Mouse (Mus musculus) midbrain, embryonic 13.5 days (tissue): ENCODE data around the gene Ncapg. TPM values are rescaled to one million over a fixed set of nuclear protein-coding genes. Genes with fewer than 3 reads are reported as not detected.

Source experiments
- ATAC-seq: fragments of 200-750 bp; cut with Nextera tagmentation; 2 replicates; pipeline ENCODE4 v1.8.0; 2017; ENCODE audit warnings: mild to moderate bottlenecking, moderate TSS enrichment, moderate library complexity
- H3K27ac ChIP-seq: fragments of 300-500 bp; sonication (generic); 2 replicates; pipeline ENCODE4 v1.5.1; 2015; ENCODE audit warnings: inconsistent platforms, mild to moderate bottlenecking, moderate library complexity
- H3K27me3 ChIP-seq: fragments of 300-500 bp; sonication (generic); 2 replicates; pipeline ENCODE4 v1.6.1; 2015; ENCODE audit warnings: mild to moderate bottlenecking, inconsistent platforms
- H3K36me3 ChIP-seq: fragments of 300-500 bp; sonication (generic); 2 replicates; pipeline ENCODE4 v1.6.1; 2015; ENCODE audit warnings: mild to moderate bottlenecking, inconsistent platforms
- H3K4me1 ChIP-seq: fragments of 300-500 bp; sonication (generic); replicated peaks from 2 replicates; pipeline ENCODE4 v1.6.1; 2015; ENCODE audit warnings: inconsistent platforms
- H3K4me2 ChIP-seq: fragments of 300-500 bp; sonication (generic); replicated peaks from 2 replicates; pipeline ENCODE4 v1.6.1; 2015; ENCODE audit warnings: moderate library complexity, mild to moderate bottlenecking, inconsistent platforms
- H3K4me3 ChIP-seq: fragments of 300-500 bp; sonication (generic); replicated peaks from 2 replicates; pipeline ENCODE4 v1.5.1; 2015; ENCODE audit warnings: mild to moderate bottlenecking, inconsistent platforms
- H3K9ac ChIP-seq: fragments of 300-500 bp; sonication (generic); replicated peaks from 2 replicates; pipeline ENCODE4 v1.6.1; 2015; ENCODE audit warnings: mild to moderate bottlenecking, inconsistent platforms
- H3K9me3 ChIP-seq: fragments of 300-500 bp; sonication (generic); 2 replicates; pipeline ENCODE4 v1.6.1; 2016; ENCODE audit warnings: mild to moderate bottlenecking, inconsistent platforms
- WGBS: fragments of 180-500 bp; shearing (Covaris S2); methylation state at CpG from one replicate; pipeline ENCODE4 v1.1.7; 2015; 5-methylcytosine and 5-hydroxymethylcytosine counted together
- polyA plus RNA-seq: library from polyadenylated mRNA; unstranded; fragments of >200 nt; fragmentation: Nextera tagmentation; extraction: Ambion mirVana; gene quantifications from 2 replicates; pipeline ENCODE4 v1.2.1, GENCODE M21; 2015

Ncapg gene
- polyA plus RNA-seq, 1 experiment from 2014 or later = 22.7 TPM

DNA sequence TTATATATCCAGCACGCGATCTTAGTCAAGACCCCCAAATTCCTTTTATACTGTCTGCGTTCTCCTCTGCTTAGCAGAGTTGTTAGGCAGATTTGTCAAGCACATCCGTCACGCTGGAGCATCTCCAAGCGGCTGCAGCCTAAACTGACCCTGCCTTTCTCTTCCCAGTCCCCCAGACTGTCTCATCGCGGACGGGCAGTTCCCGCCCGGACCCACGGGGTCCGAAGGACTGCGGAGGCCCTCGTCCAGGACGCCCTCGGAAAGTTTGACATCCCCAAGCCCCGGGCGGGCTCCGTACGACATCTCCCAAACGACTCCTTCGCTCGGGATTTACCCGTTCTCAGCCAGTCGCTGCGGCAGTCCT lies 503 bp upstream of the Ncapg start:
- ATAC-seq = peak; percentile 86
- no peaks in the 10 kb centered on the region for H3K27me3 ChIP-seq
- H3K9ac ChIP-seq = peak overlapping the region; percentile 85
- peak overlapping the region; percentile 97 for H3K4me2 ChIP-seq
- no peaks in the 10 kb centered on the region; the same call in 1 of the 2 replicates for H3K36me3 ChIP-seq
- H3K27ac ChIP-seq = peak overlapping the region; percentile 80
- peak overlapping the region; percentile 80 for H3K4me3 ChIP-seq
- H3K4me1 ChIP-seq = peaks cover 16% of the 10 kb centered on the region
- H3K9me3 ChIP-seq = no peaks in the 10 kb centered on the region
- WGBS = under 1% methylated on average over 27 of the region's 27 CpGs

GRCm38 (mm10) chr5:45670280-45670670 lies 556 bp downstream of the Ncapg start:
- Histone ChIP-seq H3K27me3 (no peaks in the 10 kb centered on the region), H3K4me3 (peak overlapping the region; percentile 80), H3K4me1 (peaks cover 16% of the 10 kb centered on the region), H3K4me2 (peak overlapping the region; percentile 97), H3K9ac (peak overlapping the region; percentile 74), H3K27ac (peak overlapping the region; percentile 70), H3K9me3 (no peaks in the 10 kb centered on the region), H3K36me3 (no peaks in the 10 kb centered on the region; the same call in 1 of the 2 replicates)
- no peak for ATAC-seq
- under 1% methylated on average over 13 of the region's 13 CpGs for WGBS

GRCm38 (mm10) chr5:45670894-45671494 lies 1.3 kb downstream of the Ncapg start:
- Histone ChIP-seq H3K4me2 (peak overlapping the region; percentile 97), H3K9ac (no peak overlapping the region), H3K36me3 (no peaks in the 10 kb centered on the region; the same call in 1 of the 2 replicates)

DNA sequence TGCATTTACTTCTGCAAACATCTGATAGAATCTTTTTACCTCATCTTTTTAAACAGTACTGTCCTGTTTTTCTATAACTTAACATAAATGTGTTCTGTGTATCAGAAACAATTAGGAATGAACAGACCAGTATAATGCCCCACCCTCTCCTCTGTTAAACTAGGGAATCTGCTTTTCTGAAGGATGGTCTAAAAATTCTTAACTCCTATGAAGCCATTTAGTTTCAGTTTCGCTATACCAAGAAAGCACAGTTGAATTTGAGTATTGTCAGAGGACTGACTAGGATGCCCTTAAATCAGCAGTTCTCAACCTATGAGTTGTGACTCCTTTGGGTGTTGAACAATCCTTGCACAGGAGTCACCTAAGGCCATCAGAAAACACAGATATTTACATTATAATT lies 5.3 kb downstream of the Ncapg start:
- Histone ChIP-seq H3K27ac (no peak overlapping the region), H3K4me3 (no peak overlapping the region), H3K9ac (no peak overlapping the region), H3K4me2 (no peak overlapping the region), H3K4me1 (peaks cover 10% of the 10 kb centered on the region), H3K36me3 (no peaks in the 10 kb centered on the region; the same call in 1 of the 2 replicates), H3K9me3 (no peaks in the 10 kb centered on the region), H3K27me3 (no peaks in the 10 kb centered on the region)
- 96% methylated on average over 1 of the region's 1 CpGs for WGBS
- no peak for ATAC-seq

More at GRCm38 (mm10) chr5:45670894-45671494, 1.3 kb downstream of the Ncapg start:
- H3K27ac ChIP-seq = no peak overlapping the region
- no peaks in the 10 kb centered on the region for H3K9me3 ChIP-seq
- no peak for ATAC-seq
- peak overlapping the region; percentile 80 for H3K4me3 ChIP-seq
- no peaks in the 10 kb centered on the region for H3K27me3 ChIP-seq
- H3K4me1 ChIP-seq = peaks cover 16% of the 10 kb centered on the region
- WGBS = 54% methylated on average over 5 of the region's 5 CpGs

DNA sequence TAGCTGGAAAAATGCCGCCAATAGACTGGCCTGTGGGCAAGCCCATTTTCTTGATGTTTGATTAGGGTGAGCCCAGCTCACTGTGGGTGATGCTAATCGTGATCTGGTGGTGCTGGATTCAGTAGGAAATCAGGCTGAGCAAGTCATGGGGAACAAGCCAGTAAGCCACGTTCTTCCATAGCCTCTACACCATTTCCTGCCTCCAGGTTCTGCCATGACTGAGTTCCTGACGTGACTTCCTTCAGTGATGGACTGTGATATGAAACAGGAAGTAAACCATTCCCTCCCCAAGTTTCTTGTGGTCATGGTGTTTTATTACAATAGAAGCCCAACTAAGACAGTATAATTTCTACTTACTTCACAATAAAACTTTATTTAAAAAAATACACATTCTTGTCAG lies 7.9 kb downstream of the Ncapg start:
- Histone ChIP-seq H3K4me1 (no peaks in the 10 kb centered on the region), H3K36me3 (no peaks in the 10 kb centered on the region; the same call in 1 of the 2 replicates), H3K4me3 (no peak overlapping the region), H3K9ac (no peak overlapping the region), H3K4me2 (no peak overlapping the region), H3K27ac (no peak overlapping the region), H3K27me3 (no peaks in the 10 kb centered on the region), H3K9me3 (no peaks in the 10 kb centered on the region)
- ATAC-seq = no peak
- WGBS = 86% methylated on average over 4 of the region's 4 CpGs

GRCm38 (mm10) chr5:45679955-45680354 lies 10.2 kb downstream of the Ncapg start:
- Histone ChIP-seq H3K27me3 (no peaks in the 10 kb centered on the region), H3K27ac (no peak overlapping the region), H3K4me1 (no peaks in the 10 kb centered on the region), H3K4me3 (no peak overlapping the region), H3K4me2 (no peak overlapping the region), H3K36me3 (no peaks in the 10 kb centered on the region), H3K9me3 (no peaks in the 10 kb centered on the region), H3K9ac (no peak overlapping the region)
- no peak for ATAC-seq

DNA sequence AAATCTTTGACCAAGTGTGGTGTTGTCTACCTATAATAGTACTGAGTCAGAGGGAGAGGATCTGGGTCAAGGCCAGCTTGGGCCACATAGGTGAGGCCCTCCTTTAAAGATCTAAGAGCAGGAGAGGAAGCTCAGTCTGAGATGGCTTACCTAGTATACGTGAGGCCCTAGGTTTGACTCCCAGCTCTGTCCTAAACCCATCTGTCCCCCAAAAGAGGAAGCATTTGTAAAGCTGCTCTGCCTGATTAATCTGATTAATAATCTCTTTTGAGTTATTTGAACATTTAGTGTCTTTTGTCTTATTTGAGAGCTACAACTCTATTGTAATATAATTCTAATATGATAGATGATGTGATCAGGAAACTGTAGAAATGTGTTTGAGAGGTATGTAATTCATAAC lies 13.7 kb downstream of the Ncapg start:
- Histone ChIP-seq H3K36me3 (no peaks in the 10 kb centered on the region), H3K27ac (no peak overlapping the region), H3K9ac (no peak overlapping the region), H3K4me2 (no peak overlapping the region), H3K27me3 (no peaks in the 10 kb centered on the region), H3K4me3 (no peak overlapping the region), H3K4me1 (no peaks in the 10 kb centered on the region), H3K9me3 (no peaks in the 10 kb centered on the region)
- 97% methylated on average over 1 of the region's 1 CpGs for WGBS
- no peak for ATAC-seq

DNA sequence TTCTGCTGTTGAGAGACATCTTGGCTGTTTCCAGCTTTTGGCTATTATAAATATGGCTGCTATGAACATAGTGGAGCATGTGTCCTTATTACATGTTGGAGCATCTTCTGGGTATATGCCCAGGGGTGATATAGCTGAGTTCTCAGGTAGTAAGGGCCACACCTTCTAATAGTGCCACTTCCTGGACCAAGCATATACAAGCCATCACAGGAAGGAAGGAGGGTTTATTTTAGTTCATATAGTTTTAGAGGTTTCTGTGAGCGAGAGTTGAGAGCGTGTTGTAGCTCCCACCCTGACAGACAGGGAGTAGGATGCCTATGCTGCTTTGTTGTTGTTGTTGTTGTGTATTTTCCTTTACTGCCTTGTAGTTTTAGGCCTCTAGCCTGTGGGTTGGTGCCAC lies 15.5 kb downstream of the Ncapg start:
- WGBS = 98% methylated on average over 2 of the region's 2 CpGs

GRCm38 (mm10) chr5:45686223-45686622 lies 16.5 kb downstream of the Ncapg start:
- Histone ChIP-seq H3K4me2 (no peak overlapping the region), H3K36me3 (no peaks in the 10 kb centered on the region), H3K9ac (no peak overlapping the region), H3K4me3 (no peak overlapping the region), H3K9me3 (no peaks in the 10 kb centered on the region), H3K27me3 (no peaks in the 10 kb centered on the region), H3K27ac (no peak overlapping the region), H3K4me1 (no peaks in the 10 kb centered on the region)
- no peak for ATAC-seq
- WGBS = 96% methylated on average over 3 of the region's 3 CpGs

More for the DNA sequence above, 15.5 kb downstream of the Ncapg start:
- H3K4me1 ChIP-seq = no peaks in the 10 kb centered on the region
- H3K9me3 ChIP-seq = no peaks in the 10 kb centered on the region
- no peak for ATAC-seq
- no peak overlapping the region for H3K27ac ChIP-seq
- no peak overlapping the region for H3K9ac ChIP-seq
- H3K4me3 ChIP-seq = no peak overlapping the region
- no peaks in the 10 kb centered on the region for H3K27me3 ChIP-seq
- H3K4me2 ChIP-seq = no peak overlapping the region
- H3K36me3 ChIP-seq = no peaks in the 10 kb centered on the region

DNA sequence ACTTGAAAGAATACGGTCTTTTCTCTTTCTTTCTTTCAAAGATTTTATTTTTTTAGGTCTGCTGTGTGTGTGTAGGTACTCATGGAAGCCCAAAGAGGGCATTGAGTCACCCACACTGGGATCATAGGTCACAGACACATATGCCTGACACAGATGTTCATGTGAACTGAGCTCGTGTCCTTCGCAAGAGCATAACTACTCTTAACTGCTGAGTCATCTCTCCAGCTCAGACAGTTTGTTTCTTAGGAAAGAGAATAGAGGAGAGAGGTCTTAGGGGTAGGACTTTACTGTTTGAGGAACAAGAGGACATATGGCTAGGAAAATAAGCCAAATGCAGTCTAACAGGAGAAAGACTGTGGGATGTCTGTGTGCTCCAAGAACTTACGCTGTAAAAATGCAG lies 19.4 kb downstream of the Ncapg start:
- 89% methylated on average over 4 of the region's 4 CpGs for WGBS
- Histone ChIP-seq H3K27me3 (no peaks in the 10 kb centered on the region), H3K27ac (no peak overlapping the region), H3K4me3 (no peak overlapping the region), H3K9ac (no peak overlapping the region), H3K4me1 (no peaks in the 10 kb centered on the region), H3K4me2 (no peak overlapping the region), H3K9me3 (no peaks in the 10 kb centered on the region), H3K36me3 (no peaks in the 10 kb centered on the region)
- ATAC-seq = no peak

DNA sequence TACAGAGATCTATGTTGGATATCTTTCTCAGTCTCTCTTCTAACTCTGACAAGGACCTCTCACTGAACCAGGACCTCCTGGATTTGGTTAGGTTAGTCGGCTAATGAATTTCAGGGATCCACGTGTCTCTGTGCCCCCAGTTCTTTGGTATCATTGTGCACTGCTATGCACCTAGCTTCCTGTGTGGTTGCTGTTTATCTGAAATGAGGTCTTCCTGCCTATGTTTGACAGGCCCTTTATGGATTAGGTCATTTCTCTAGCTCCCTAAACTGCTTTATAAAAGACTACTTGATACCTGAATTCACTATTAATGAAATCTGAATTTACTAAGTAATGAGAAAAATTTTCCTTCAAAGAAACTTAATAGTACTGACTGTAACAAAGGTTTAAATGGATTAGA lies 21.1 kb downstream of the Ncapg start:
- no peaks in the 10 kb centered on the region for H3K36me3 ChIP-seq
- H3K27ac ChIP-seq = no peak overlapping the region
- no peak overlapping the region for H3K9ac ChIP-seq
- WGBS = 84% methylated on average over 2 of the region's 2 CpGs
- H3K4me1 ChIP-seq = no peaks in the 10 kb centered on the region
- H3K4me2 ChIP-seq = no peak overlapping the region
- no peaks in the 10 kb centered on the region for H3K9me3 ChIP-seq
- no peak for ATAC-seq
- H3K27me3 ChIP-seq = no peaks in the 10 kb centered on the region
- no peak overlapping the region for H3K4me3 ChIP-seq

DNA sequence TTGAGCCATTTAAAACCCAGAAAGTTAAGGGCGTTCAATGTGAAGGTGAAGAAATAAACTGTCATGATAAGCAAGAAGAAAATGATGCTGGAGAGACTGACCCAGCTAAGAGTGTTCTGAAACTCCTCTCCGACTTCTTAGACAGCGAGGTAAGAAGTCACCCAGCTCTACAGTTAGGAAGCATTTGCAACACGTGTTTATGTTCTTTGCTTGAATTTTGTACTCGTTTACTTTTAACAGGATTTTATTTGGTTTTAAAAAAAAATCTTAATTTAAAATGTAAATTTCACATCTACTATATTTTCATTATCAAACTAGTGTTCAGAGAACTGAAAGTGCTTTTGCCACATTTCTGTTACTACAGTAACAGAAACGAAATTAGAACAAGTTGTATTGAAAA lies 22.0 kb downstream of the Ncapg start:
- no peak overlapping the region for H3K4me2 ChIP-seq
- H3K36me3 ChIP-seq = no peaks in the 10 kb centered on the region; the same call in 1 of the 2 replicates
- whole genome bisulfite sequencing = 92% methylated on average over 6 of the region's 6 CpGs
- H3K4me3 ChIP-seq = no peak overlapping the region
- H3K9ac ChIP-seq = no peak overlapping the region
- H3K9me3 ChIP-seq = no peaks in the 10 kb centered on the region
- H3K27ac ChIP-seq = no peak overlapping the region
- H3K27me3 ChIP-seq = no peaks in the 10 kb centered on the region
- no peaks in the 10 kb centered on the region for H3K4me1 ChIP-seq
- ATAC-seq = no peak

GRCm38 (mm10) chr5:45706811-45707210 lies 37.1 kb downstream of the Ncapg start:
- no peak overlapping the region for H3K4me2 ChIP-seq
- no peaks in the 10 kb centered on the region for H3K27me3 ChIP-seq
- WGBS = 97% methylated on average over 2 of the region's 2 CpGs
- no peak overlapping the region for H3K9ac ChIP-seq
- H3K4me3 ChIP-seq = no peak overlapping the region
- no peak overlapping the region for H3K27ac ChIP-seq
- H3K36me3 ChIP-seq = peaks cover 16% of the 10 kb centered on the region
- H3K9me3 ChIP-seq = no peaks in the 10 kb centered on the region
- H3K4me1 ChIP-seq = no peaks in the 10 kb centered on the region
- no peak for ATAC-seq
